Mouse (Mus musculus) layer of hippocampus, adult 9-11 months (tissue): ENCODE data around the gene Yjefn3.
A peak's percentile ranks its signal among the peaks of the same experiment; 100 is the strongest.

Experiments used
- DNase-seq: peaks from one replicate; pipeline ENCODE4 v3.0.0; 2022

Yjefn3 gene

GRCm38 (mm10) chr8:69906260-69906659 lies 3.7 kb upstream of the Yjefn3 start:
- no peak for DNase-seq

GRCm38 (mm10) chr8:69904096-69904495 lies 1.6 kb upstream of the Yjefn3 start:
- DNase-seq: no peak

DNA sequence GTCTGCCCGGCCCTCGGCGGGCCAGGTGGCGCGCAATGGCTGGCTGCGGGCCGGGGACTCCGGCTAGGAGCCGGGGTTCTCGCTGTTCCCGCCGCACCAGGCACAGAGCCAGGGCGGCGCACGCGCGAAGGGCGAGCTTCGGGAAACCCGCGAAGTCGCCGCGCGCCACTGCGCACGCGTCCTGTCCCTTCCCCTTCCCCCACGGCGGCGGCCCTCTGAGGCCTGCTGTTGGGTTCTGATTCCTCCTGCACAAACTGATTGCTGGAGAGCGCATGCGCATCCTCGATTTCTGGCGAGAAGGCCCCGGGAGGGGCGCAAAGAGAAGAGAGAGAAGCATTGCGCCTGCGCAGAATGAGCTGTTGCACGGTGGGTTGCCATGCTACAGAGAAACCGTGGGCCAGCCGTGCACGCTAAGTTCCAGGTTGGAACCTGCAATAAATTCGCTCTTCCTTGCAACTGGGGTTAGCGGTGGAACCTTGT lies 591 bp upstream of the Yjefn3 start:
- peak; percentile 99 for DNase-seq

- peak; percentile 95 for DNase-seq
Measured at GRCm38 (mm10) chr8:69901484-69902162, 889 bp downstream of the Yjefn3 start.

GRCm38 (mm10) chr8:69900895-69901451 lies 1.5 kb downstream of the Yjefn3 start:
- DNase-seq: no peak

- DNase-seq: no peak
Measured at GRCm38 (mm10) chr8:69899876-69900275, 2.6 kb downstream of the Yjefn3 start.

GRCm38 (mm10) chr8:69897857-69898256 lies 4.7 kb downstream of the Yjefn3 start:
- no peak for DNase-seq

DNA sequence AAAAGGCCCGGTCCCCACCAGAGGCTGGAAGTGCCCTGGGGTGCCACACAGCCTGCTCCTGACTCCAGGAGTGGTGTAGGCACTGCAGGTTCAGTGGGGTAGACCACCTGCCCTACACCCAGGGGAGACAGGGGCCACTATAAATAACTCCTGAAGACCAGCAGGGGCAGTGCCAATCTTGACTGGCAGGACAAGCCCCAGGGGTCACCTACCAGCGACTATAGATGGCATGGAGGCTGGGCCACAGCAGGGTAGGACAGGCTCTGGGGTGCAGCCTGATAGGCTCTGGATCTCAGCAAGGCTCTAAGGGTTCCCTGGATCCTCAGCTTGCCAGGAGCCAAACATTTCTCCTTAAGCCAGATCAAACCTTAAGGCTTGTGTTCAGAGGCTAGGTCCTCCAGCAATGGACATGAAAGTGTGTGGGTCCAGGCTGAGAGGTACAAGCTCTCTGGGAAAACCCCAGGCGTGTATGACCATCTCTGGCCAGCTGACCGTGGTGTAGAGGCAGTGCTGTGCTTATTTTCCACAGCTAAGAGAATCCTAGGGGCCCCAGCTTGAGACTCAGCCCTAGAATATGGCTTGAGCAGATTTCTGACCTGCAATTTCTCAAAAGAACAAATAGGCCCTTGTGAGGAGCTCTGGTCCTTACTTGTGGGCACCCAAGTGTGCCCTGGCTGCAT lies 6.6 kb downstream of the Yjefn3 start:
- no peak for DNase-seq

DNA sequence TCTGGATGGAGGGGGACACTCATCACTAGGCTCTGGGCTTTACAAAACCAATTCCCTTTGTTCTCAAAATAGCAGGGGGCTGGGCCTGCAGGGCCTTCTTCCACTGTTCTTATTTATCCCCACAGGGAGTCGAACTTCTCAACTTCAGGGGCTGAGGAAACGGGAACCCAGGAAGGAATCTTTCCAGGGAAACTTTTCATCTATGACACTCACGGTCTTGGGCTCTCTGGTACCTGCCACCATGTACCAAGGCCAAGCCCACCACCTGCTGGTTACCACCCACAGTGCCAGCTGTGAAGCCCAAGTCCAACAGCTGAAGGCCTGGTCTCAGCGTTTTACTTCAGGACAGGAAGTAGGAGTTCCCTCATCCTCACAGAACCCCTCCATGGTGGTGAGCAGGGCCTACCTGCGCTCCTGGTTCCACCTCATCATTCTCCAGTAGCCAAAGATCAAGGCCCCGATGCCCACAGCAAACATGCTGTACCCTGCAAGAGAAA lies 7.6 kb downstream of the Yjefn3 start:
- no peak for DNase-seq

GRCm38 (mm10) chr8:69893863-69894262 lies 8.6 kb downstream of the Yjefn3 start:
- peak; percentile 59 for DNase-seq

GRCm38 (mm10) chr8:69890813-69891241 lies 11.7 kb downstream of the Yjefn3 start:
- peak; percentile 66 for DNase-seq

DNA sequence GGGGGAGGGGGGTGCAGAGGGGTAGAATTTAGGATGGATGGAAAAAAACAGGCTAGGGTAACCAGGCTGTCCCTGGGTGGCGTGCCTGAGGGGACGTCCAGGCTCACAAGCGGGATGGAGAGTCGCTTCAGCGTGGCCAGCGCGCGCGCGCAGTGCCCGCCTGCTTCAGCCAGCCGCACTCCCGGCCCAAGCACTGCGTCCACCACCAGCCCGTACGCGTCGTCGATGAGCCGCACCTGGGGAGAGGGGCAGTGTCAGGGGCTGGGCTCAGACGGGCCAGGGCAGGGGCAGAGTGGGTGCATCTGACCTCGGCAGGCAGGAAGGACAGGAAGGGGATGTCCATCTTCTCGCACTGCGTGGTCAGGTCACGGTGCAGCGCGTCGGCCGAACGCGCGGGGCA lies 13.6 kb downstream of the Yjefn3 start:
- DNase-seq: no peak

DNA sequence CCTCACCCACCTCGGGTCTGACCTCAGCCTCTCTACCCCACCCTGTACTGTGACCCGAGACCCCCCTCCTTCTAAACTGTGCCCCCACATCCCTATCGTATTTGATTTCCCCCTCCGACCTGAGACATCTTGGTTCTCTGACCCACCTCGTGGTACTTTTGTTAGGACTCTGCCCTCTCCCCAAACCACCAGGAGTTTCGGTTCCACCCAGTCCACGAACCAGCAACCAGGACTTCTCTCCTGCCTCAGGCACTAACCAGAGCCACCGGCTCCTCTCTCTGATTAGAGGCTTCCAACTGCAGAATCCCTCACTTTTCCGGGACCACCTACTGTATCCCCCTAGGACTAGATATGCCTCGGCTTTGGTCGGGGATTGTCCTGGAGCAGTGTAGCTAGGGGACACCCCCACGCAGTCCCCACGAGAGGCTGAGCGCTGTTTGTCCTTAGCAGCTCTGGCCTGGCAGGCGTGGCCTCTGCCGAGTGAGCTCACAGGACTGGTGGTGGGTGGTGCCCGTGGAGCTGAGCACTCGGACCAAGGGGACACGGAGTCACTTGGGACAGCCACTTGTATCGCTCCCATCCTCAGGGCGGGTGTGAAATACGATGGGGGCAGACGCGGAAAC lies 14.2 kb downstream of the Yjefn3 start:
- no peak for DNase-seq

DNA sequence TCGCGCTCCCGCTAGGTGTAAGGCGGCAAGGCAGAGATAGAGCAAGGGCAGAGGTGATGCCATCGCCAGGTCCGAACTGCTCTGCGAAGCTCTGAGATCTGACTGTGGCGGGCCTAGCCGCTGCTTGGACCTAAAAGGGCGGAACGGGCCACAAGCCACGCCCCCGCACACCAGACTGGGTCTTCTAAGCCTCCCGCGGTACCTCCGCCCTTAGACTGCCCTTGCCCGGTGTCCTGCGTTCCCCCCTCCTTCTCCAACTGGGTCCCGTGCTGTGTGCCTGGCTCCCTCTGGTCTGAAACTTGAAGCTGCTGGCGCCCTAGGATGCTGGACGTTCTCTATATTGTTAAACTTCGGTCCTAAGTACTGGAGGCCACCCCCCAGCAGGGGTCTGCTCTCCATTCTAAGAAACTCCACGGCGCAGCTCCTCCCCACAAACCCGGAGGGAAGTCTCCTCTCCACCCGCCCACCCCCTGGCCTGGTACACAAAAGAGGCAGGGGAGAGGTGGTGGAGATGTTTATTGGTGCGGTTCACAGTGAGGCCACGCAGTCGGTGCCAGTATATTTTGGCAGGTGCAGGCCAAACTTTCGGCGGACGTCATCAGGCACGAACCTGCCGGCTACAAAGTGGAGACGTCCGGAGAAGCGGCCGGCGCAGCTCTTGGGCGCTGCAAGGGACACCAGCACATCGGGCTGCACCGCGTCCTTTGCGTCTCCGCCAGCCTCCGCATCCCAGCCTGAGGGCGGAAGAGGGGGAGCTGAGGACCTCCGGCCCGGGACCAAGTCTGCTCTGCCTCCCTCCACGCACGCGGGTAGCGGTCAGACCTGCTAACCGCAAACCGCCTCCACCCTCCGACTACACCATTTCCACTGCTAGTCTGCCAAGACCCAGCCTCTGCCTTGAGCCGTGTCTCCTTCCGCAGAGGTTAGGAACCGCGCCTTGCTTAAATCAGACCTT lies 14.9 kb downstream of the Yjefn3 start, which contains the start of gene Cilp2:
TSS of gene Cilp2 (minus strand) at position 399 of the 955 bp plus-strand sequence.
- DNase-seq: no peak

DNA sequence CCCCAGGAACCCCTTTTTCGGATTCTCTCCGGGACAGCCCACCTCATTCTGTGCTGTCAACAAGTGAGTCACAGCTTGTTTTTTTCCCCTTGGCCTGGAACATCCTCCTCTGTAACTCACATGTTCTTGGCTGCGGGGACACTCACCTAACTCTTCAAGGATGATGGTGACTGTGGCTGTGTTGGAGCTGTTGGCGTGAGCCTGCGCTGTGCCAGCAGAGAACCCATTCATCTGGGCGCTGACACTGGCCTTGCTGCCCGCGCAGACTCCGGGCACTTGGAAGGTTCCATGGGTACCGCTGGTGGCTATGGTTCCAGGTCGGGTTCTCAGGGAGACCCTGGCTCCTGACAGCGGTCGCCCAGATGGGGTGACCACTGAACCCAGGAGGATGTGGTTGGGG lies 18.4 kb downstream of the Yjefn3 start:
- DNase-seq: no peak

GRCm38 (mm10) chr8:69882833-69883600 lies 19.5 kb downstream of the Yjefn3 start:
- DNase-seq: no peak

DNA sequence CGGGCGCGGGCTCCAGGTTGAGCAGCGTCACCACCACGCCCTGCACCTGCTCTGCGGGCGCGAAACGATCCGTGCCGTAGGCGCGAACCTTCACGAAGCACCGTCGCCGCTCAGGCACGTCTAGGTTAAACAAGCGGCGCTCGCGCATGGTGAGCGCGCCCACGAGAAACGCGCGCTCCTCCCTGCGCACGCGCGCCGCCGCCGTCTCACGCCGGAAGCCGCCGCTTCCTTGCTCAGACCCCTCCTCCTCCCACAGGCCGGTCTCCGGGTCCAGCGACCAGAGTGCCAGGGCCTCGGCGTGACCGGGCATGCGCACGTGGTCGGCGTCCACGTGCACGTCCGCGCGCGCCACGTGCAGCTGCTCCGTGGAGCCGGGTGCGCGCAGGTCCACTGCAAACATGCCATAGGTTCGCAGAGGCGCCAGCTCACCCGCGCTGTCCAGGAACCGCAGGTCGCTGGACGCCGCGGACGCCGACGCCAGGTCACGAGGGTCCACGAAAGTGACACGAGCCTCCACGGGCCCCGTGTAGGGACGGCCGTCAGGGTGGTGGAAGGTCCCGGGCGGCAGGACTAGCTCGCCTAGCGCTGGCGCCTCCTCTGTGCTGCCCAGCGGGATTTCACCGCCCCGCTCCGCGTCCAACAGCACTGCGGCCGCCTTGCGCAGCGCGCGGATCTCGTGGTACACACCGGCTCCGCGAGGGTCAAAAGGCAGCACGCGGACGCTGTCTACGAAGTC lies 20.3 kb downstream of the Yjefn3 start:
- DNase-seq: peak; percentile 50

- DNase-seq: no peak
Measured at GRCm38 (mm10) chr8:69881261-69881865, 21.1 kb downstream of the Yjefn3 start.

GRCm38 (mm10) chr8:69880841-69881240 lies 21.7 kb downstream of the Yjefn3 start:
- no peak for DNase-seq

DNA sequence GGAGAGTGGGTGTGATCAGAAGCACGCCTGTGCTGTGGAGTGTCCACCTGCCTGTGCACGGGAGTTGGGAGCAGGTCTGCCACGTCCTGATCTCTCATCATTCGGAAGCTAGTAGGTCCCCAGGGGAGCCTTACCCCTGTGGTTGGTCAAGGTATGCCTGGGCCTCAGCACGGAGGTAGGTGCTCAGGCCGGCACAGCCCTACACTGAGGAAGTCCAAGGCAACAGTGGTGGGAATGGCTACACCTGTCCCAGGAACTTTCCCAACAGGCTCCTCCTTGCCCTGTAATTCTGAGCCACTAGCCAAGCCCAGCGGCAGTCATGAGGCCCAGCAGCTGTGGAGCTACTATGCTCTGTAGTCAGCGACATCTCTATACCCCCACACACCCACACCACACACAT lies 22.8 kb downstream of the Yjefn3 start:
- no peak for DNase-seq
